Mouse (Mus musculus) adrenal gland, postnatal 36 days (tissue): ENCODE results near the gene Slc9a3r1. TPM values are rescaled to one million over a fixed set of nuclear protein-coding genes. Genes with fewer than 3 reads are reported as not detected.

ENCODE experiments used
- DNase-seq, 2 experiments: peaks; one replicate each; pipeline ENCODE4 v3.0.0; 2021; ENCODE audit warnings: mixed read lengths in 1 of 2
- total RNA-seq, 2 experiments: library from RNA; stranded (reverse); gene quantifications; 2 replicates each; pipeline ENCODE4 v1.2.3; 2021

Gene Slc9a3r1
- total RNA-seq, 2 experiments from 2014 or later: 18.1 to 20.3 TPM

GRCm38 (mm10) chr11:115224889-115225288 lies 61.7 kb downstream of the Slc9a3r1 start:
- DNase-seq: peak; percentile 54 to 73

GRCm38 (mm10) chr11:115225301-115225700 lies 62.2 kb downstream of the Slc9a3r1 start:
- no peak for DNase-seq

GRCm38 (mm10) chr11:115226811-115227491 lies 63.8 kb downstream of the Slc9a3r1 start:
- no peak for DNase-seq

GRCm38 (mm10) chr11:115227640-115228039 lies 64.5 kb downstream of the Slc9a3r1 start:
- no peak for DNase-seq

- peak; percentile 46 to 48 for DNase-seq
Observed at GRCm38 (mm10) chr11:115228430-115228829, 65.3 kb downstream of the Slc9a3r1 start.

GRCm38 (mm10) chr11:115229021-115229930 lies 66.1 kb downstream of the Slc9a3r1 start:
- DNase-seq: no peak

Other genes with a start within 250 kb of the Slc9a3r1 start
- 1 to 10 TPM in 1 of 2 experiments, under 1 TPM in 1; 0.89 to 1.5 TPM for gene Cd300lb, start 229.0 kb upstream of the Slc9a3r1 start, total RNA-seq
- gene Cd300c, start 194.2 kb upstream of the Slc9a3r1 start, total RNA-seq: not detected
- gene Cd300ld, start 173.4 kb upstream of the Slc9a3r1 start, total RNA-seq: 1 to 10 TPM; 1.1 TPM
- 1 to 10 TPM; 3.0 to 5.5 TPM for gene Cd300c2, start 161.5 kb upstream of the Slc9a3r1 start, total RNA-seq
- not detected for gene Cd300ld2, start 147.1 kb upstream of the Slc9a3r1 start, total RNA-seq
- under 1 TPM in 1 of 2 experiments, not detected in 1; 0.63 TPM for gene Cd300ld4, start 136.3 kb upstream of the Slc9a3r1 start, total RNA-seq
- 1 to 10 TPM; 5.3 to 8.1 TPM for gene Cd300ld5, start 125.6 kb upstream of the Slc9a3r1 start, total RNA-seq
- gene Cd300ld3, start 114.9 kb upstream of the Slc9a3r1 start, total RNA-seq: 1 to 10 TPM; 1.6 to 5.3 TPM
- under 1 TPM; 0.26 to 0.43 TPM for gene Cd300e, start 101.2 kb upstream of the Slc9a3r1 start, total RNA-seq
- gene Rab37, start 71.9 kb upstream of the Slc9a3r1 start, total RNA-seq: under 1 TPM; 0.56 TPM
- gene Cd300lf, start 29.3 kb upstream of the Slc9a3r1 start, total RNA-seq: 1 to 10 TPM in 1 of 2 experiments, under 1 TPM in 1; 0.69 to 1.0 TPM
- gene Tmem104, start 24.1 kb downstream of the Slc9a3r1 start, total RNA-seq: 10 to 100 TPM; 19.9 to 23.2 TPM
- 10 to 100 TPM; 26.7 to 29.4 TPM for gene Nat9, start 24.5 kb downstream of the Slc9a3r1 start, total RNA-seq
- 1 to 10 TPM; 1.7 to 4.6 TPM for gene Grin2c, start 103.9 kb downstream of the Slc9a3r1 start, total RNA-seq
- 1,000 to 10,000 TPM; 1,168 to 1,492 TPM for gene Fdxr, start 113.7 kb downstream of the Slc9a3r1 start, total RNA-seq
- 10 to 100 TPM; 47.5 to 75.9 TPM for gene Fads6, start 134.3 kb downstream of the Slc9a3r1 start, total RNA-seq
- not detected for gene Otop2, start 143.8 kb downstream of the Slc9a3r1 start, total RNA-seq
- under 1 TPM; 0.40 to 0.49 TPM for gene Ush1g, start 158.7 kb downstream of the Slc9a3r1 start, total RNA-seq
- not detected for gene Otop3, start 171.4 kb downstream of the Slc9a3r1 start, total RNA-seq
- gene Hid1, start 204.4 kb downstream of the Slc9a3r1 start, total RNA-seq: 10 to 100 TPM; 16.2 to 38.1 TPM
- gene Cdr2l, start 218.6 kb downstream of the Slc9a3r1 start, total RNA-seq: 100 to 1,000 TPM in 1 of 2 experiments, 10 to 100 TPM in 1; 82.1 to 136 TPM
- gene Mrpl58, start 240.4 kb downstream of the Slc9a3r1 start, total RNA-seq: 100 to 1,000 TPM; 147 to 162 TPM